Mouse (Mus musculus) brain, embryonic 14.5 days (tissue): ENCODE data around the gene Cstl1. TPM values are rescaled to one million over a fixed set of nuclear protein-coding genes. Genes with fewer than 3 reads are reported as not detected.
A peak's percentile ranks its signal among the peaks of the same experiment; 100 is the strongest.
"Not testable (repeated sequence)": the region's sequence is repeated elsewhere in the genome, so short reads cannot be mapped to it uniquely, and the experiment has no call there.

Experiments used
- DNase-seq: peaks from one replicate; pipeline ENCODE4 v3.0.0-alpha.2; 2011; ENCODE audit warnings: low read depth
- CTCF ChIP-seq: fragments of 200-500 bp; IDR thresholded peaks from 2 replicates; pipeline ENCODE4 v1.5.1; 2012; ENCODE audit warnings: inconsistent platforms, mild to moderate bottlenecking, moderate library complexity, borderline replicate concordance; ENCODE audit not compliant: insufficient read depth, insufficient read length; ENCODE audit errors: extremely low read depth
- POLR2A ChIP-seq: fragments of 200-500 bp; IDR thresholded peaks from 2 replicates; pipeline ENCODE4 v1.6.1; 2012; ENCODE audit warnings: mild to moderate bottlenecking, inconsistent platforms, borderline replicate concordance; ENCODE audit not compliant: poor library complexity, insufficient read depth, insufficient read length, severe bottlenecking; ENCODE audit errors: extremely low read depth
- polyA plus RNA-seq: library from polyadenylated mRNA; depleted of rRNA; stranded (reverse); fragments of >200 nt; gene quantifications from 2 replicates; pipeline ENCODE4 v1.2.3, GENCODE M21; 2012; rRNA removed

The Cstl1 gene
- polyA plus RNA-seq, 1 experiment: not detected

GRCm38 (mm10) chr2:148751893-148752813 is 2.0 kb downstream of the Cstl1 start:
- no peak for TF ChIP-seq POLR2A
- peak; percentile 63; the same call in 1 of the 2 replicates for TF ChIP-seq CTCF
- peak; percentile 95 for DNase-seq

- no peak for DNase-seq
- TF ChIP-seq POLR2A (no peak), CTCF (no peak)
Measured at GRCm38 (mm10) chr2:148754310-148754846, 4.2 kb downstream of the Cstl1 start.

- TF ChIP-seq POLR2A (no peak), CTCF (no peak)
- no peak for DNase-seq
Measured at GRCm38 (mm10) chr2:148763648-148764388, 13.7 kb downstream of the Cstl1 start.

- DNase-seq: not testable (repeated sequence)
Measured at GRCm38 (mm10) chr2:148771397-148771796, 21.2 kb downstream of the Cstl1 start, which contains the start of gene Cst11. Gene Cst11 (minus strand): TSS chr2:148771497.

- TF ChIP-seq CTCF (no peak), POLR2A (no peak)
- no peak for DNase-seq
Measured at GRCm38 (mm10) chr2:148781709-148782108, 31.6 kb downstream of the Cstl1 start, which contains the start of gene 8030411F24Rik. Gene 8030411F24Rik (plus strand): TSS chr2:148782009.

- DNase-seq: no peak
- TF ChIP-seq POLR2A: no peak
- TF ChIP-seq CTCF: no peak
Measured at GRCm38 (mm10) chr2:148789142-148789541, 39.0 kb downstream of the Cstl1 start, which contains the start of gene Cst12. Gene Cst12 (plus strand): TSS chr2:148789361.

GRCm38 (mm10) chr2:148798485-148798884 is 48.3 kb downstream of the Cstl1 start, which contains the start of gene Cst8:
Gene Cst8 (plus strand): TSS chr2:148798785.
- no peak for DNase-seq
- no peak for TF ChIP-seq CTCF
- no peak for TF ChIP-seq POLR2A

- TF ChIP-seq POLR2A (no peak), CTCF (no peak)
- DNase-seq: no peak
Measured at GRCm38 (mm10) chr2:148801491-148801921, 51.3 kb downstream of the Cstl1 start.

Other genes starting within 250 kb of the Cstl1 start
- 43.8 and 68.5 TPM in 2 replicates for gene Nxt1, start 77.8 kb upstream of the Cstl1 start, polyA plus RNA-seq
- gene Gzf1, start 69.3 kb upstream of the Cstl1 start, polyA plus RNA-seq: 12.9 and 15.0 TPM in 2 replicates
- 32.7 and 47.7 TPM in 2 replicates for gene Napb, start 17.9 kb upstream of the Cstl1 start, polyA plus RNA-seq
- gene Cst11, start 21.1 kb downstream of the Cstl1 start, polyA plus RNA-seq: 0.16 TPM in 1 of 2 replicates, not detected in the other
- not detected in 2 replicates for gene 8030411F24Rik, start 31.7 kb downstream of the Cstl1 start, polyA plus RNA-seq
- not detected in 2 replicates for gene Cst12, start 39.0 kb downstream of the Cstl1 start, polyA plus RNA-seq
- gene Cst8, start 48.4 kb downstream of the Cstl1 start, polyA plus RNA-seq: 0.10 TPM in 1 of 2 replicates, not detected in the other
- gene Cst13, start 69.7 kb downstream of the Cstl1 start, polyA plus RNA-seq: not detected in 2 replicates
- gene Cst9, start 84.8 kb downstream of the Cstl1 start, polyA plus RNA-seq: not detected in 2 replicates
- gene 9230104L09Rik, start 114.7 kb downstream of the Cstl1 start, polyA plus RNA-seq: not detected in 2 replicates
- 465 and 499 TPM in 2 replicates for gene Cst3, start 125.3 kb downstream of the Cstl1 start, polyA plus RNA-seq